Mouse (Mus musculus) splenic B cell, adult 2 months (primary cell): ENCODE measurements around the gene Ddah2.

Source experiments
- DNase-seq: peaks from one replicate; pipeline ENCODE4 v3.0.0-alpha.2; 2011; ENCODE audit warnings: low read depth, low spot score
- H3K27me3 ChIP-seq: 2 replicates; pipeline ENCODE4 v1.6.1; 2012; ENCODE audit warnings: mild to moderate bottlenecking, low read length, moderate library complexity, mixed read lengths; ENCODE audit not compliant: control insufficient read depth, poor library complexity, insufficient read depth, severe bottlenecking
- H3K36me3 ChIP-seq: 2 replicates; pipeline ENCODE4 v1.6.1; 2012; ENCODE audit warnings: mild to moderate bottlenecking, low read length, moderate library complexity, mixed read lengths; ENCODE audit not compliant: control insufficient read depth, poor library complexity, insufficient read depth, severe bottlenecking

Ddah2 gene

DNA sequence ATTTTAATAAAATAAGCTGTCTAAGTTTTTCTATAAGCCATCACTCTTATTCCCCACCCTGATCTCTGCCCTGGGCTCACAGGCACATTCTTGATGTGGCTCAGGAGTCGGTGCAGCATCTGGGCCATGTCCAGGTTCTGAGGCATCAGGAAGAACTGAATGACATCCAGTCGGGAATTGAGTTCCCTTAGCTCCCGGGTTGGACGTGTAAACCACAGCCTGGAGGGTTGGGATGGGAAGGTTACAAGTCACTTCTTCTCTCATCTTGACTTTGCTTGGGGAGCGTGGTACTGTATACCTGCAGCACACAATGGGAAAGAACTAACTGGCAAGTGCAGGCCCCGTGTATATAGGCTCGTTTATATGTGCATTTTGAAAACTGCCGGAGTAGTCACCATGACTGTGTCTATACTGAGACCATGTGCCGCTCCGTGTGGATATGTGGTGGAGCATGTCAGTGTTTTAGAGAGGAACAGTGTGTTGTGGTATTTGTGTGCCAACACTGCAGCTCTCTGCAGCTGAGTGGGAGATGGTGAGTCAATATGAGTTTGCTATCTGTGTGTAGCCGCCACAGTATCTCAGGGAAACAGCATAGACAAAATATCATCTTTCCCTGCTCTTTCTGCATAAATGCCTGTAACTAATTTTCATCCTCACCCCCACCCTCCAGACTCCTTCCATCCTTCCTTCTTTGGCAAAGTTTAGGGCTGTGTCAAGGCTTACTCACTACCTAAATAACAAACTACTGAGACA is 19.5 kb upstream of the Ddah2 start:
- no peaks in the 10 kb centered on the region for H3K27me3 ChIP-seq
- no peak for DNase-seq
- H3K36me3 ChIP-seq, result no peaks in the 10 kb centered on the region

GRCm38 (mm10) chr17:35043794-35044193 is 15.0 kb upstream of the Ddah2 start:
- H3K27me3 ChIP-seq, result no peaks in the 10 kb centered on the region
- no peak for DNase-seq
- H3K36me3 ChIP-seq, result no peaks in the 10 kb centered on the region

DNA sequence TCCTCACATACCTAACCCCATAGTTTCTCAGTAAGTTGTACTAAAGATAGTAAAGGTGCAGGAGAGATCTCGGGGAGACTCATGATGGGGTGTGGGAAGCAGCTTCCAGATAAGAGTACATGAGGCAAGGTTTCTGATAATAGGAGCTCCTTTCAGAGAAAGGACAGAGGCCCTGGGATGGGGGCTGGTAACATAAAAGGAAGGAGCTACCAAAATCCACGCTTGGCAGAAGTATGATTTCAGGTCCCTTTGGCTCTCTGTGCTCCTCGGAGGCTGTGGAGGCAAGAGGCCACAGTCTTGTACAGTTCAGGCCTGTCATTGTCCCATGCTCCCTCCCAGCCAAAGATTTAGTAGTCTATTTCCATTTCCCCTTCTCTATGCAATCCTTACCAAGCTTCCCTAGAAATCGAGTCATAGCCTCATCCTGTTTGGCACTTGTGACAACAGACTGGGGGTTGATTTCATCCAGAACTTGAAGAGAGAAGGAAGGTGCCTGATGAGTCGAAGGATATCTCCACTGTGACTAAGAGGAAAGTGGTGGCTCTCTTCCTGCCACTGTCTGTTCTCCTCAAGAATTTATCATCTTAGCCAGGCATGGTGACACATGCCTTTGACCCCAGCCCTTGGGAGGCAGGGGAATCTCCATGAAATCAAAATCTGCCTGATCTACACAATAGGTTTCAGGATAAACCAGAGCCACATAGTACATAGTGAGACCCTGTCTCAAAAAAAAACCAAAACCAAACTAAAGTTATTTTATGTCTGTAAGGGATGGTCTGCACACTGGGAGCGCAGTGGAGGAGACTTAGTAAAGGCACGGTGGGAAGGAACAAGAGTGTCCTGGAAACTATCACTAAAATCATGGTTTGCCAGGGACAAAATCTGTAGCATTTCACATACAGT is 13.7 kb upstream of the Ddah2 start:
- Histone ChIP-seq H3K36me3 (no peaks in the 10 kb centered on the region), H3K27me3 (no peaks in the 10 kb centered on the region)
- DNase-seq, result no peak

GRCm38 (mm10) chr17:35045807-35046680 is 12.8 kb upstream of the Ddah2 start:
- no peaks in the 10 kb centered on the region for H3K36me3 ChIP-seq
- DNase-seq, result no peak
- H3K27me3 ChIP-seq, result no peaks in the 10 kb centered on the region

- peak; percentile 99 for DNase-seq
- no peaks in the 10 kb centered on the region for H3K36me3 ChIP-seq
Measured at GRCm38 (mm10) chr17:35046681-35047455, 12.0 kb upstream of the Ddah2 start, which contains the start of gene Msh5. TSS of gene Msh5 (minus strand) at chr17:35046745.

GRCm38 (mm10) chr17:35047688-35048087 is 11.1 kb upstream of the Ddah2 start:
- Histone ChIP-seq H3K27me3 (no peaks in the 10 kb centered on the region), H3K36me3 (peaks cover under 1% of the 10 kb centered on the region; the same call in 1 of the 2 replicates)
- no peak for DNase-seq

More at GRCm38 (mm10) chr17:35046681-35047455, 12.0 kb upstream of the Ddah2 start, which contains the start of gene Msh5:
- H3K27me3 ChIP-seq, result no peaks in the 10 kb centered on the region

DNA sequence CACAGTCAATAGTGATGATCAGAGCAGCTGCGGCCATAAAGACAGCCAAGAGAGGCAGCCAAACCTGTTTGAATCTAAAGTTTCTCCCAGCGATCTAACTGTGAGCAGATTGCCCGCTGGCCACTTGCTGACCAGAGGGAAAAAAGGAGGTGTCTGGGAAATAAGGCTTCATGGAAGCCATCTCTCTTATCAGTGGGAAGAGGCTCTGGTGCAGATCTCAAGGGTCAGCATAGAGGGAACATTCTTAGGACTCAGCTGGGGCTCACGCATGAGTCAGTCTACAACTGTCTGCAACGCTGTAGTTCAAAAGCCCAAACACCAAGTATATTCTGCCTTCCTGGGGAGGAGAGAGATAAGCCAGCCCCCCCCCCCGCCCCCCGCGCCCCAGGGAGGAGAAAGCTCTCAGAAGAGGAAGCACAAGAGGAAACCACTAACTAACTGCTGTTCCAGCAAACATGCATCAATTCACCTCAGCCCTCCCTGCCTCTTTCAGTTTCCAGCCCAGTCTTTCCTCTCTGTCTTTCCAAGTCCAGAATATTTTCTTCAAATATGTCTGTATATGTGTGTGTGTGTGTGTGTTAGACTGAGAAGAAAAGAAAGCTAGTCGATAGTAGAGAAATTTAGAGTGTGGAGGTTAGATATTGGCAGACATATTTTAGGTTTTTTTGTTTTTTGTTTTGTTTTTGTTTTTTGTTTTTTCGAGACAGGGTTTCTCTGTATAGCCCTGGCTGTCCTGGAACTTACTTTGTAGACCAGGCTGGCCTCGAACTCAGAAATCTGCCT is 10.5 kb upstream of the Ddah2 start:
- peaks cover 5% of the 10 kb centered on the region; the same call in 1 of the 2 replicates for H3K36me3 ChIP-seq
- H3K27me3 ChIP-seq, result no peaks in the 10 kb centered on the region
- peak; percentile 73 for DNase-seq

- H3K27me3 ChIP-seq, result no peaks in the 10 kb centered on the region
- peaks cover 11% of the 10 kb centered on the region for H3K36me3 ChIP-seq
- no peak for DNase-seq
Measured at GRCm38 (mm10) chr17:35048932-35049440, 9.8 kb upstream of the Ddah2 start.

DNA sequence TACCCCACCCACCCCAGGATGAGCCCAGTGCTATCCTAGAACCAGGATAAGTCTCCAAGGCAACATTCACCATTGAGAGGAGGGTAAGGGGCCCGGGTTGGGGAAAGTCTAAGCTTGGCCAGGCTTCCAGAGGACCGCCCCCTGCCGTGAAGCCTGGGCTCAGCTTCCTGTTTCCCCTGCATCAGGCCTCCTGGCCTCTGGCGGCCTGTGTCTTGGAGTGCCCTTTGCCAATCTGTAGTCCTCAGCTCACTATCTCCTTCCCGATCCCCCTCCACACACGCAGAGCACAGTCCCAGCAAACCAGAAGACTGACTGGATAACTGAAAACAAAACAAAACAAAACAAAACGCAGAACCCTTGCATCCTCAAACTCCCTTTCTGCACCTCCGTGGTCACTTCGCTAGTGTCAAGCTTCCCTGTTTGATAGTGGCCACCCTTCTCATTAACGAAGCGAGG is 9.2 kb upstream of the Ddah2 start, which contains the start of gene Clic1:
Clic1 (plus strand) TSS at position 406 of the 456 bp plus-strand sequence.
- DNase-seq, result no peak
- H3K27me3 ChIP-seq, result no peaks in the 10 kb centered on the region
- peaks cover 14% of the 10 kb centered on the region for H3K36me3 ChIP-seq

- peak; percentile 61 for DNase-seq
- no peaks in the 10 kb centered on the region for H3K27me3 ChIP-seq
Measured at GRCm38 (mm10) chr17:35050126-35050750, 8.6 kb upstream of the Ddah2 start.

DNA sequence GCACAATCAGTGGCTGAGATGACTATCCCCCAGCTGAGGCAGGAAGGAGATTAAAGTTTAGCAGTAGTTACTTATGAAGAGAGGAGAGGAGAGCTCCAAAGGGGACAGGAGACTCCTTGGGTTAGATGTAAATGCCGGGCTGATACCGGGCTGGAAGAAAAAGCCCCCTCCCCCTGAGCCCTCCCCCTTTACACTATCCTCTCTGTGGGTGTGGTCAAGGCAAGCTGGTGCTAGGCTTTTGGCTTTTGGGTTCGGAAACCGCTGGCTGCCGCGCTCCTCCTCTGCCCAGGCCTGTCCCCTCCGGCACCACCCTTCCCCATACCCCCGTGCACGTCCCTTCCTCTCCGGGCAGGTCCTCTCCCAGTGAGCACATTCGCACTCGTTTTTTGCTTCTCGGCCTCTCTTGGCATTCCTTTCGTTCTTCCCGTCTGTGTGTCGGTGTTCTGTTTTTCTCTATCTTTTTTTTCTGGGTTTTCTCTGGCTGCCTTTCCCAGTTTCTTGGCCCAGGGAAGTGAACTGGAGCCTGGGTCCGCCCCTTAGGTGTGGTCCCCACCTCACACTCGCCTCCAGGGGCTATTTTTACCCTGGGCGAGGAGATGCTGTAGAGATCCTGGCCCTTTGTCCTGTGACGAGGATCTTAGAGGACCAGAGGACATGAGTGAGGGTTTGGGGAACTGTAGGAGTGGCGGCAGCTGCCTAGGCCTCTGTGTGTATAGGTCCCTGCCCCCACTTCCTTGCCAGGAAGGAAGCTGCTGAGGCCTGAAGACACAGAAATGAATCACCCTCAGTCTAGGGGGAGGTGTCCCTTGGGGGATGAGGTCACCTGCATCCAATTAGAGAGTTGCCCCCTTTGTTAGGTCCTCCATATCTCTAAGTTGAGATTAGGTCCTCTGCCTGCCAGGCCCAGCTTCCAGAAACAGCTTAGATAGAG is 7.4 kb upstream of the Ddah2 start:
- peak; percentile 91 for DNase-seq
- no peaks in the 10 kb centered on the region for H3K27me3 ChIP-seq
- H3K36me3 ChIP-seq, result peaks cover 20% of the 10 kb centered on the region

More at GRCm38 (mm10) chr17:35050126-35050750, 8.6 kb upstream of the Ddah2 start:
- H3K36me3 ChIP-seq, result peaks cover 17% of the 10 kb centered on the region
